Mouse (Mus musculus) lung, postnatal 0 days (tissue): ENCODE measurements around the gene Sipa1l3.
A peak's percentile ranks its signal among the peaks of the same experiment; 100 is the strongest.

Experiments used
- CTCF ChIP-seq: IDR thresholded peaks from 2 replicates; pipeline ENCODE4 v1.5.1; 2016; ENCODE audit warnings: antibody characterized with exemption, mild to moderate bottlenecking
- EP300 ChIP-seq: IDR thresholded peaks from 2 replicates; pipeline ENCODE4 v1.6.1; 2016; ENCODE audit warnings: antibody characterized with exemption, mild to moderate bottlenecking, control low read depth

DNA sequence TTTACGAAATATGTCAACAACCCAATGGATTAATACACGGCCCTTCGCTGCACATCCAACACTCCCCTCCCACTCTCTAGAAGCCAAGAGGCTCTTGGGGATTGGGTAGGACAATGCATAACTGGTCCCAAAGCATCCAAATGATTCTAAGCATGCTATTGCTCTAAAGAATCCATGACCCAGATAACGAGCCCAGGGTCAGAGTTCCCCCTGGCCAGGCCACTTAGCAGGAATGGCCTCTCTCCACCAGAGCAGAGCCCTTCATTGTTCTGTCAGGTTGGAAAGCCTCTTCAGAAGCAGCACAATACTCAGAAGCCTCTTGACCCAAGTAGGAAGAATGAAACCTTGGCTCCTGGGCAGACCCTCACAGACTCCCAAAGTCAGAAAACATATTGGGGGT is 22.1 kb downstream of the Sipa1l3 start:
- TF ChIP-seq CTCF (no peak), EP300 (peak; percentile 8)
